Mouse (Mus musculus) heart, embryonic 10.5 days (tissue): ENCODE measurements at regions not wholly inside any gene's neighbourhood (a gene's known extent, or its start where the extent isn't known, plus 50 kb on each side); places are given as distances from the start of the nearest gene placed in this dataset.

Source experiments
- DNase-seq: peaks from one replicate; pipeline ENCODE4 v3.0.0-alpha.2; 2017; ENCODE audit warnings: low spot score
- H3K27ac ChIP-seq: fragments of 300-500 bp; sonication (generic); 2 replicates; pipeline ENCODE4 v1.5.1; 2016; ENCODE audit warnings: mild to moderate bottlenecking
- H3K27me3 ChIP-seq: fragments of 300-500 bp; sonication (generic); 2 replicates; pipeline ENCODE4 v1.6.1; 2016; ENCODE audit warnings: mild to moderate bottlenecking; ENCODE audit not compliant: poor library complexity, insufficient read depth, severe bottlenecking
- H3K36me3 ChIP-seq: fragments of 300-500 bp; sonication (generic); 2 replicates; pipeline ENCODE4 v1.6.1; 2016; ENCODE audit warnings: mild to moderate bottlenecking, moderate library complexity
- H3K4me1 ChIP-seq: fragments of 300-500 bp; sonication (generic); 2 replicates; pipeline ENCODE4 v1.6.1; 2016; ENCODE audit warnings: mild to moderate bottlenecking
- H3K4me3 ChIP-seq: fragments of 300-500 bp; sonication (generic); 2 replicates; pipeline ENCODE4 v1.5.1; 2016; ENCODE audit warnings: mild to moderate bottlenecking, moderate library complexity
- H3K9me3 ChIP-seq: fragments of 300-500 bp; sonication (generic); 2 replicates; pipeline ENCODE4 v1.6.1; 2016; ENCODE audit warnings: mild to moderate bottlenecking, moderate library complexity
- WGBS: fragments of 180-500 bp; shearing (Covaris S2); methylation state at CpG from one replicate; pipeline ENCODE4 v1.1.7; 2016; 5-methylcytosine and 5-hydroxymethylcytosine counted together

- Histone ChIP-seq H3K4me1 (0 out of 2 replicates have a peak, but pooled peaks cover 6% of the 10 kb centered on the region), H3K9me3 (no peaks in the 10 kb centered on the region), H3K27ac (no peak overlapping the region), H3K36me3 (no peaks in the 10 kb centered on the region), H3K27me3 (no peaks in the 10 kb centered on the region), H3K4me3 (no peak overlapping the region)
- no peak for DNase-seq
Measured at GRCm38 (mm10) chr6:98731010-98731530, 388.5 kb upstream of the Gm765 start.

GRCm38 (mm10) chr6:98726605-98727144, 384.1 kb upstream of the Gm765 start:
- H3K27me3 ChIP-seq: no peaks in the 10 kb centered on the region
- no peaks in the 10 kb centered on the region for H3K9me3 ChIP-seq
- 57% methylated on average over 5 of the region's 5 CpGs for WGBS
- no peaks in the 10 kb centered on the region for H3K36me3 ChIP-seq
- H3K4me1 ChIP-seq: 0 out of 2 replicates have a peak, but pooled peaks cover 6% of the 10 kb centered on the region
- H3K27ac ChIP-seq: no peak overlapping the region
- DNase-seq: no peak
- no peak overlapping the region for H3K4me3 ChIP-seq

GRCm38 (mm10) chr6:98704887-98705622, 362.5 kb upstream of the Gm765 start:
- Histone ChIP-seq H3K4me3 (no peak overlapping the region), H3K27ac (no peak overlapping the region), H3K36me3 (no peaks in the 10 kb centered on the region), H3K4me1 (no peaks in the 10 kb centered on the region), H3K9me3 (no peaks in the 10 kb centered on the region), H3K27me3 (no peaks in the 10 kb centered on the region)
- 64% methylated on average over 14 of the region's 14 CpGs for WGBS
- no peak for DNase-seq

GRCm38 (mm10) chr6:98697571-98697970, 355.0 kb upstream of the Gm765 start:
- H3K4me3 ChIP-seq: no peak overlapping the region
- 83% methylated on average over 7 of the region's 7 CpGs for WGBS

GRCm38 (mm10) chr6:98693411-98693810, 350.9 kb upstream of the Gm765 start:
- H3K9me3 ChIP-seq: no peaks in the 10 kb centered on the region
- no peak overlapping the region for H3K4me3 ChIP-seq
- no peaks in the 10 kb centered on the region for H3K36me3 ChIP-seq
- DNase-seq: no peak
- no peaks in the 10 kb centered on the region for H3K27me3 ChIP-seq
- no peak overlapping the region for H3K27ac ChIP-seq
- 78% methylated on average over 8 of the region's 8 CpGs for WGBS
- H3K4me1 ChIP-seq: no peaks in the 10 kb centered on the region

More at GRCm38 (mm10) chr6:98697571-98697970, 355.0 kb upstream of the Gm765 start:
- Histone ChIP-seq H3K27ac (no peak overlapping the region), H3K4me1 (no peaks in the 10 kb centered on the region), H3K27me3 (no peaks in the 10 kb centered on the region), H3K9me3 (no peaks in the 10 kb centered on the region), H3K36me3 (no peaks in the 10 kb centered on the region)
- DNase-seq: no peak

GRCm38 (mm10) chr6:98690133-98690532, 347.6 kb upstream of the Gm765 start:
- no peaks in the 10 kb centered on the region for H3K9me3 ChIP-seq
- no peak overlapping the region for H3K4me3 ChIP-seq
- no peaks in the 10 kb centered on the region for H3K27me3 ChIP-seq
- no peak overlapping the region for H3K27ac ChIP-seq
- 84% methylated on average over 9 of the region's 9 CpGs for WGBS
- DNase-seq: no peak
- H3K36me3 ChIP-seq: no peaks in the 10 kb centered on the region
- no peaks in the 10 kb centered on the region for H3K4me1 ChIP-seq

- Histone ChIP-seq H3K27me3 (no peaks in the 10 kb centered on the region), H3K27ac (no peak overlapping the region), H3K4me1 (no peaks in the 10 kb centered on the region), H3K9me3 (no peaks in the 10 kb centered on the region), H3K4me3 (no peak overlapping the region), H3K36me3 (no peaks in the 10 kb centered on the region)
- WGBS: 75% methylated on average over 3 of the region's 3 CpGs
- DNase-seq: no peak
Measured at GRCm38 (mm10) chr6:98689395-98689794, 346.8 kb upstream of the Gm765 start.

- WGBS: 86% methylated on average over 2 of the region's 2 CpGs
- no peak for DNase-seq
- H3K4me1 ChIP-seq: no peaks in the 10 kb centered on the region
- no peak overlapping the region for H3K27ac ChIP-seq
- H3K4me3 ChIP-seq: no peak overlapping the region
- H3K36me3 ChIP-seq: no peaks in the 10 kb centered on the region
- no peaks in the 10 kb centered on the region for H3K9me3 ChIP-seq
- no peaks in the 10 kb centered on the region for H3K27me3 ChIP-seq
Measured at GRCm38 (mm10) chr6:98688624-98689023, 346.1 kb upstream of the Gm765 start.

GRCm38 (mm10) chr6:98666388-98666989, 323.9 kb upstream of the Gm765 start:
- DNase-seq: no peak
- Histone ChIP-seq H3K36me3 (no peaks in the 10 kb centered on the region), H3K4me1 (peaks cover 6% of the 10 kb centered on the region), H3K27me3 (no peaks in the 10 kb centered on the region; the same call in 1 of the 2 replicates), H3K9me3 (no peaks in the 10 kb centered on the region), H3K4me3 (peak overlapping the region; percentile 31), H3K27ac (peak overlapping the region; percentile 36; the same call in 1 of the 2 replicates)
- WGBS: 11% methylated on average over 11 of the region's 11 CpGs

- Histone ChIP-seq H3K4me3 (no peak overlapping the region), H3K36me3 (no peaks in the 10 kb centered on the region), H3K9me3 (no peaks in the 10 kb centered on the region), H3K27ac (no peak overlapping the region), H3K4me1 (no peaks in the 10 kb centered on the region), H3K27me3 (no peaks in the 10 kb centered on the region)
- no peak for DNase-seq
- 83% methylated on average over 3 of the region's 3 CpGs for WGBS
Measured at GRCm38 (mm10) chr6:98651827-98652226, 309.3 kb upstream of the Gm765 start.

GRCm38 (mm10) chr6:98651315-98651714, 308.8 kb upstream of the Gm765 start:
- Histone ChIP-seq H3K27ac (no peak overlapping the region), H3K36me3 (no peaks in the 10 kb centered on the region), H3K4me1 (no peaks in the 10 kb centered on the region), H3K4me3 (no peak overlapping the region), H3K9me3 (no peaks in the 10 kb centered on the region), H3K27me3 (no peaks in the 10 kb centered on the region)
- no peak for DNase-seq

GRCm38 (mm10) chr6:98640316-98640715, 297.8 kb upstream of the Gm765 start:
- Histone ChIP-seq H3K27ac (no peak overlapping the region), H3K9me3 (no peaks in the 10 kb centered on the region), H3K36me3 (no peaks in the 10 kb centered on the region), H3K4me3 (no peak overlapping the region), H3K4me1 (no peaks in the 10 kb centered on the region), H3K27me3 (no peaks in the 10 kb centered on the region)
- no peak for DNase-seq
- 87% methylated on average over 5 of the region's 5 CpGs for WGBS

- Histone ChIP-seq H3K9me3 (no peaks in the 10 kb centered on the region), H3K27me3 (no peaks in the 10 kb centered on the region), H3K4me1 (peaks cover 12% of the 10 kb centered on the region), H3K36me3 (no peaks in the 10 kb centered on the region), H3K27ac (no peak overlapping the region), H3K4me3 (no peak overlapping the region)
- WGBS: 78% methylated on average over 6 of the region's 6 CpGs
- DNase-seq: no peak
Measured at GRCm38 (mm10) chr6:98635816-98636215, 293.3 kb upstream of the Gm765 start.
